Mouse (Mus musculus): Measurements from ENCODE around the gene Neurog2. TPM values are rescaled to one million over a fixed set of nuclear protein-coding genes. Genes with fewer than 3 reads are reported as not detected.

Gene Neurog2
- polyA plus RNA-seq, 1 experiment from 2014 or later: not detected

GRCm38 (mm10) chr3:127632531-127632930, 404 bp upstream of the Neurog2 start:
- DNase-seq: peak; percentile 68
- Histone ChIP-seq H3K36me3 (ENCODE audit: insufficient read depth) (no peaks in the 10 kb centered on the region), H3K9me3 (ENCODE audit: low read depth, low read length) (no peaks in the 10 kb centered on the region), H3K9ac (no peak overlapping the region), H3K4me3 (ENCODE audit: low read depth, low read length) (peak overlapping the region; percentile 41), H3K27ac (ENCODE audit: low read depth) (no peak overlapping the region), H3K4me2 (peak overlapping the region; percentile 76), H3K27me3 (ENCODE audit: insufficient read depth, low read length) (peaks cover 95% of the 10 kb centered on the region), H3K4me1 (ENCODE audit: insufficient read depth) (peaks cover 13% of the 10 kb centered on the region)
- TF ChIP-seq CTCF (IDR thresholded peaks at IDR 0.05; ENCODE audit: low read depth): no peak
- under 1% methylated on average over 30 of the region's 32 CpGs for WGBS
- ATAC-seq (ENCODE audit: insufficient read depth): peak; percentile 26; the same call in 1 of the 2 replicates

- DNase-seq (peak; percentile 86), ATAC-seq (ENCODE audit: insufficient read depth) (peak; percentile 85)
These were observed 1.4 kb downstream of the Neurog2 start for GRCm38 (mm10) chr3:127634101-127634983.

GRCm38 (mm10) chr3:127634984-127635349, 2.0 kb downstream of the Neurog2 start:
- no peak for DNase-seq
- 6% methylated on average over 3 of the region's 3 CpGs for WGBS
- Histone ChIP-seq H3K27me3 (ENCODE audit: insufficient read depth, low read length) (peaks cover 93% of the 10 kb centered on the region), H3K4me2 (no peak overlapping the region; the same call in 1 of the 2 replicates), H3K27ac (ENCODE audit: low read depth) (no peak overlapping the region), H3K9me3 (ENCODE audit: low read depth, low read length) (no peaks in the 10 kb centered on the region), H3K36me3 (ENCODE audit: insufficient read depth) (no peaks in the 10 kb centered on the region), H3K4me3 (ENCODE audit: low read depth, low read length) (no peak overlapping the region), H3K4me1 (ENCODE audit: insufficient read depth) (peaks cover 13% of the 10 kb centered on the region), H3K9ac (no peak overlapping the region)
- no peak for TF ChIP-seq CTCF (IDR thresholded peaks at IDR 0.05; ENCODE audit: low read depth)
- no peak for ATAC-seq (ENCODE audit: insufficient read depth)

More at GRCm38 (mm10) chr3:127634101-127634983, 1.4 kb downstream of the Neurog2 start:
- H3K4me2 ChIP-seq: peak overlapping the region; percentile 76
- no peaks in the 10 kb centered on the region for H3K36me3 ChIP-seq (ENCODE audit: insufficient read depth)
- H3K4me1 ChIP-seq (ENCODE audit: insufficient read depth): peaks cover 13% of the 10 kb centered on the region
- peaks cover 93% of the 10 kb centered on the region for H3K27me3 ChIP-seq (ENCODE audit: insufficient read depth, low read length)
- H3K4me3 ChIP-seq (ENCODE audit: low read depth, low read length): peak overlapping the region; percentile 41
- peak; percentile 76 for TF ChIP-seq CTCF (IDR thresholded peaks at IDR 0.05; ENCODE audit: low read depth)
- H3K9ac ChIP-seq: no peak overlapping the region
- no peaks in the 10 kb centered on the region for H3K9me3 ChIP-seq (ENCODE audit: low read depth, low read length)
- H3K27ac ChIP-seq (ENCODE audit: low read depth): no peak overlapping the region
- WGBS: under 1% methylated on average over 58 of the region's 58 CpGs

GRCm38 (mm10) chr3:127639875-127640761, 7.2 kb downstream of the Neurog2 start:
- Histone ChIP-seq H3K9ac (no peak overlapping the region), H3K27ac (ENCODE audit: low read depth) (no peak overlapping the region), H3K4me1 (ENCODE audit: insufficient read depth) (no peaks in the 10 kb centered on the region), H3K4me2 (peak overlapping the region; percentile 39), H3K36me3 (ENCODE audit: insufficient read depth) (no peaks in the 10 kb centered on the region), H3K27me3 (ENCODE audit: insufficient read depth, low read length) (peaks cover 87% of the 10 kb centered on the region), H3K4me3 (ENCODE audit: low read depth, low read length) (no peak overlapping the region), H3K9me3 (ENCODE audit: low read depth, low read length) (no peaks in the 10 kb centered on the region)
- DNase-seq: peak; percentile 65
- peak; percentile 67 for TF ChIP-seq CTCF (IDR thresholded peaks at IDR 0.05; ENCODE audit: low read depth)
- WGBS: under 1% methylated on average over 36 of the region's 36 CpGs
- peak; percentile 77; the same call in 1 of the 2 replicates for ATAC-seq (ENCODE audit: insufficient read depth)

GRCm38 (mm10) chr3:127640762-127641700, 8.1 kb downstream of the Neurog2 start:
- Histone ChIP-seq H3K4me3 (ENCODE audit: low read depth, low read length) (peak overlapping the region; percentile 18; the same call in 1 of the 2 replicates), H3K4me2 (peak overlapping the region; percentile 39), H3K9ac (no peak overlapping the region), H3K36me3 (ENCODE audit: insufficient read depth) (no peaks in the 10 kb centered on the region), H3K27ac (ENCODE audit: low read depth) (no peak overlapping the region), H3K4me1 (ENCODE audit: insufficient read depth) (no peaks in the 10 kb centered on the region), H3K27me3 (ENCODE audit: insufficient read depth, low read length) (peaks cover 83% of the 10 kb centered on the region), H3K9me3 (ENCODE audit: low read depth, low read length) (no peaks in the 10 kb centered on the region)
- ATAC-seq (ENCODE audit: insufficient read depth): no peak
- TF ChIP-seq CTCF (IDR thresholded peaks at IDR 0.05; ENCODE audit: low read depth): no peak
- peak; percentile 19 for DNase-seq
- 2% methylated on average over 37 of the region's 37 CpGs for WGBS

DNA sequence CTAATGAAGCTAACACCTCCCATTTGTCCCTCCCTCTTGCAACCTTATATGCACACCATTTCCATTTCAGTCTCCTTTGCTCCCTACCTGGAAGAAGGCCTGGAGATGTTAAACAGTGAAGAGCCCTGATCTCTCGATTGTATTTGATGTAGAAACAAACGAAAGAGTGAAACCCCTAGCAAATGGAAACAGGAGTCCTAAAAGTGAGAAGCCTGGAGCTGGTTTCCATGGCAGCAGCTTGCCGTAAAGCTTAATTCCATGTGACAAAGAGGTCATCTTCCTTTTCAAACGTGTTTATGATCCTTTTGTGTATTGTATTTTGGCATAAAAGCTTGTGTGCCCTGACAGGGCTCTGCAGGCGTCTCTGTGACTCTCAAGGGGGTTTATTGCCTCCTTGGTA, 9.3 kb downstream of the Neurog2 start:
- WGBS: 8% methylated on average over 5 of the region's 5 CpGs
- no peak for TF ChIP-seq CTCF (IDR thresholded peaks at IDR 0.05; ENCODE audit: low read depth)

More for the DNA sequence above, 9.3 kb downstream of the Neurog2 start:
- H3K9ac ChIP-seq: no peak overlapping the region
- no peak for ATAC-seq (ENCODE audit: insufficient read depth)
- peaks cover 83% of the 10 kb centered on the region for H3K27me3 ChIP-seq (ENCODE audit: insufficient read depth, low read length)
- no peaks in the 10 kb centered on the region for H3K36me3 ChIP-seq (ENCODE audit: insufficient read depth)
- no peak overlapping the region for H3K4me3 ChIP-seq (ENCODE audit: low read depth, low read length)
- no peaks in the 10 kb centered on the region for H3K9me3 ChIP-seq (ENCODE audit: low read depth, low read length)
- no peaks in the 10 kb centered on the region for H3K4me1 ChIP-seq (ENCODE audit: insufficient read depth)
- H3K4me2 ChIP-seq: no peak overlapping the region
- H3K27ac ChIP-seq (ENCODE audit: low read depth): no peak overlapping the region
- no peak for DNase-seq
